Mouse (Mus musculus) hindbrain, embryonic 14.5 days (tissue): ENCODE measurements around the gene Prkn. TPM values are rescaled to one million over a fixed set of nuclear protein-coding genes. Genes with fewer than 3 reads are reported as not detected.

Experiments used
- ATAC-seq: fragments of 200-750 bp; cut with Nextera tagmentation; 2 replicates; pipeline ENCODE4 v1.8.0; 2017; ENCODE audit warnings: moderate number of reproducible peaks, mild to moderate bottlenecking, moderate TSS enrichment, moderate library complexity; ENCODE audit not compliant: low FRiP score
- DNase-seq: peaks from one replicate; pipeline ENCODE4 v3.0.0-alpha.2; 2015; ENCODE audit warnings: low spot score
- H3K27ac ChIP-seq: fragments of 300-500 bp; sonication (generic); 2 replicates; pipeline ENCODE4 v1.5.1; 2014; ENCODE audit warnings: mild to moderate bottlenecking, moderate library complexity
- H3K27me3 ChIP-seq: fragments of 300-500 bp; sonication (generic); 2 replicates; pipeline ENCODE4 v1.6.1; 2014; ENCODE audit warnings: mild to moderate bottlenecking, low read length, mixed read lengths; ENCODE audit not compliant: control insufficient read depth, insufficient read depth
- H3K36me3 ChIP-seq: fragments of 300-500 bp; sonication (generic); replicated peaks from 2 replicates; pipeline ENCODE4 v1.6.1; 2014; ENCODE audit not compliant: control insufficient read depth, insufficient read depth
- H3K4me1 ChIP-seq: fragments of 300-500 bp; sonication (generic); replicated peaks from 2 replicates; pipeline ENCODE4 v1.6.1; 2014; ENCODE audit warnings: antibody characterized with exemption, low read length, mixed read lengths; ENCODE audit not compliant: control insufficient read depth, insufficient read depth
- H3K4me2 ChIP-seq: fragments of 300-500 bp; sonication (generic); replicated peaks from 2 replicates; pipeline ENCODE4 v1.6.1; 2014; ENCODE audit warnings: mild to moderate bottlenecking, moderate library complexity
- H3K4me3 ChIP-seq: fragments of 300-500 bp; sonication (generic); replicated peaks from 2 replicates; pipeline ENCODE4 v1.5.1; 2014; ENCODE audit warnings: mild to moderate bottlenecking, low read length
- H3K9ac ChIP-seq: fragments of 300-500 bp; sonication (generic); 2 replicates; pipeline ENCODE4 v1.6.1; 2014
- H3K9me3 ChIP-seq: fragments of 300-500 bp; sonication (generic); 2 replicates; pipeline ENCODE4 v1.6.1; 2016; ENCODE audit warnings: low read length; ENCODE audit not compliant: control insufficient read depth
- WGBS: fragments of 180-500 bp; shearing (Covaris S2); extraction: QIAGEN DNeasy Blood & Tissue Kit; methylation state at CpG from one replicate; pipeline ENCODE4 v1.1.7; 2014; 5-methylcytosine and 5-hydroxymethylcytosine counted together
- polyA plus RNA-seq: library from polyadenylated mRNA; unstranded; fragments of >200 nt; fragmentation: Nextera tagmentation; extraction: Ambion mirVana; gene quantifications from 2 replicates; pipeline ENCODE4 v1.2.1, GENCODE M21; 2014

Prkn gene
- polyA plus RNA-seq, 1 experiment from 2014 or later = 4.4 TPM

- no peaks in the 10 kb centered on the region for H3K36me3 ChIP-seq
- no peaks in the 10 kb centered on the region for H3K9me3 ChIP-seq
- H3K4me2 ChIP-seq = no peak overlapping the region
- 84% methylated on average over 4 of the region's 4 CpGs for WGBS
- ATAC-seq = no peak
- H3K27me3 ChIP-seq = no peaks in the 10 kb centered on the region
- DNase-seq = no peak
- H3K27ac ChIP-seq = no peak overlapping the region
- no peak overlapping the region for H3K9ac ChIP-seq
- H3K4me1 ChIP-seq = no peaks in the 10 kb centered on the region
- H3K4me3 ChIP-seq = no peak overlapping the region
These were observed 513.4 kb downstream of the Prkn start for GRCm38 (mm10) chr17:11353553-11353945.

- Histone ChIP-seq H3K4me3 (no peak overlapping the region), H3K4me2 (no peak overlapping the region), H3K4me1 (no peaks in the 10 kb centered on the region), H3K36me3 (no peaks in the 10 kb centered on the region), H3K9me3 (no peaks in the 10 kb centered on the region), H3K27me3 (no peaks in the 10 kb centered on the region), H3K9ac (no peak overlapping the region), H3K27ac (no peak overlapping the region)
- 72% methylated on average over 7 of the region's 7 CpGs for WGBS
- ATAC-seq (no peak), DNase-seq (no peak)
These were observed 514.2 kb downstream of the Prkn start for GRCm38 (mm10) chr17:11354348-11354747.

- no peaks in the 10 kb centered on the region for H3K4me1 ChIP-seq
- H3K27me3 ChIP-seq = no peaks in the 10 kb centered on the region
- H3K4me3 ChIP-seq = no peak overlapping the region
- no peak overlapping the region for H3K4me2 ChIP-seq
- no peaks in the 10 kb centered on the region for H3K9me3 ChIP-seq
- H3K27ac ChIP-seq = no peak overlapping the region
- DNase-seq = no peak
- H3K36me3 ChIP-seq = no peaks in the 10 kb centered on the region
- 85% methylated on average over 2 of the region's 2 CpGs for WGBS
- H3K9ac ChIP-seq = no peak overlapping the region
- no peak for ATAC-seq
These were observed 535.3 kb downstream of the Prkn start for GRCm38 (mm10) chr17:11375461-11375860.

- H3K4me1 ChIP-seq = no peaks in the 10 kb centered on the region
- no peaks in the 10 kb centered on the region for H3K9me3 ChIP-seq
- no peaks in the 10 kb centered on the region for H3K27me3 ChIP-seq
- H3K4me3 ChIP-seq = no peak overlapping the region
- ATAC-seq (no peak), DNase-seq (no peak)
- 89% methylated on average over 8 of the region's 8 CpGs for WGBS
- no peak overlapping the region for H3K27ac ChIP-seq
- H3K36me3 ChIP-seq = no peaks in the 10 kb centered on the region
- H3K9ac ChIP-seq = no peak overlapping the region
- H3K4me2 ChIP-seq = no peak overlapping the region
These were observed 543.3 kb downstream of the Prkn start for GRCm38 (mm10) chr17:11383364-11383962.

GRCm38 (mm10) chr17:11385246-11385645, 545.1 kb downstream of the Prkn start:
- H3K4me2 ChIP-seq = no peak overlapping the region
- DNase-seq (no peak), ATAC-seq (no peak)
- H3K9ac ChIP-seq = no peak overlapping the region
- H3K27ac ChIP-seq = no peak overlapping the region
- H3K36me3 ChIP-seq = no peaks in the 10 kb centered on the region
- no peaks in the 10 kb centered on the region for H3K9me3 ChIP-seq
- no peaks in the 10 kb centered on the region for H3K4me1 ChIP-seq
- H3K4me3 ChIP-seq = no peak overlapping the region
- 86% methylated on average over 4 of the region's 4 CpGs for WGBS
- no peaks in the 10 kb centered on the region for H3K27me3 ChIP-seq

- no peak overlapping the region for H3K9ac ChIP-seq
- WGBS = 57% methylated on average over 11 of the region's 11 CpGs
- H3K9me3 ChIP-seq = no peaks in the 10 kb centered on the region
- H3K4me3 ChIP-seq = no peak overlapping the region
- DNase-seq (no peak), ATAC-seq (no peak)
- no peak overlapping the region for H3K4me2 ChIP-seq
- no peaks in the 10 kb centered on the region for H3K27me3 ChIP-seq
- no peaks in the 10 kb centered on the region for H3K4me1 ChIP-seq
- H3K36me3 ChIP-seq = no peaks in the 10 kb centered on the region
- no peak overlapping the region for H3K27ac ChIP-seq
These were observed 552.6 kb downstream of the Prkn start for GRCm38 (mm10) chr17:11392622-11393294.

GRCm38 (mm10) chr17:11394607-11395006, 554.4 kb downstream of the Prkn start:
- Histone ChIP-seq H3K36me3 (no peaks in the 10 kb centered on the region), H3K9ac (no peak overlapping the region), H3K27me3 (no peaks in the 10 kb centered on the region), H3K4me2 (no peak overlapping the region), H3K9me3 (no peaks in the 10 kb centered on the region), H3K4me3 (no peak overlapping the region), H3K4me1 (no peaks in the 10 kb centered on the region), H3K27ac (no peak overlapping the region)
- DNase-seq (no peak), ATAC-seq (no peak)
- 95% methylated on average over 6 of the region's 6 CpGs for WGBS

- Histone ChIP-seq H3K9me3 (no peaks in the 10 kb centered on the region), H3K9ac (no peak overlapping the region), H3K27ac (no peak overlapping the region), H3K4me2 (no peak overlapping the region), H3K4me3 (no peak overlapping the region), H3K27me3 (no peaks in the 10 kb centered on the region), H3K4me1 (no peaks in the 10 kb centered on the region), H3K36me3 (no peaks in the 10 kb centered on the region)
- no peak for DNase-seq
- 81% methylated on average over 4 of the region's 4 CpGs for WGBS
- no peak for ATAC-seq
These were observed 557.5 kb downstream of the Prkn start for GRCm38 (mm10) chr17:11397678-11398077.

GRCm38 (mm10) chr17:11402225-11402875, 562.2 kb downstream of the Prkn start:
- ATAC-seq = no peak
- H3K27me3 ChIP-seq = no peaks in the 10 kb centered on the region
- no peak overlapping the region for H3K9ac ChIP-seq
- no peaks in the 10 kb centered on the region for H3K9me3 ChIP-seq
- no peaks in the 10 kb centered on the region for H3K4me1 ChIP-seq
- no peak for DNase-seq
- H3K27ac ChIP-seq = no peak overlapping the region
- no peak overlapping the region for H3K4me2 ChIP-seq
- no peak overlapping the region for H3K4me3 ChIP-seq
- no peaks in the 10 kb centered on the region for H3K36me3 ChIP-seq
- 91% methylated on average over 2 of the region's 2 CpGs for WGBS
